Mouse (Mus musculus): ENCODE measurements around the gene Nap1l1.

DNA sequence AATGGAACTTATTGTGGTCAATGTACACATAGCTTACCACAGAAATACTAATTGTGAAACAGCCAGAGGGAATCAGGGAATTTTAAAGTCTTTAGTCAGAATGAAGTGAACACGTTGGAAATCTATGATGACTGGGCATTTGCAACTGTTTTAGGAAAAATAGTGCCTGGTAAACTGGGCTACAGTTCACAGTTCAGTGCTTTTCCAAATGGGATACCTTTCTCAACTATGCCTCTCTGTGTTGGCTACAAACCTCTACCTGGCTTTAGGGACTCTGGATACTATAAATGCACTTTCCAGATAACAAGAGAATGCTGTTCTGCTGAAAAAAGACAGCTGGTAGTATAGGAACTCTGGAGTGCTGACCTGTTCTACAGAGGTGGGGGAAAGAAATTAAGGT is 31.6 kb downstream of the Nap1l1 start:
- TF ChIP-seq POLR2A (IDR thresholded peaks at IDR 0.05; ENCODE audit: insufficient read depth, low read length) (no peak), CTCF (IDR thresholded peaks at IDR 0.05; ENCODE audit: low read depth, low read length) (no peak), EP300 (IDR thresholded peaks at IDR 0.05; ENCODE audit: insufficient read depth, low read depth, low read length) (no peak)
